Mouse (Mus musculus) NIH3T3 (cell line): ENCODE measurements around the gene Selenof.

ENCODE experiments used
- DNase-seq: peaks from one replicate; pipeline ENCODE4 v3.0.0-alpha.2; 2012; ENCODE audit warnings: low read depth

The Selenof gene

DNA sequence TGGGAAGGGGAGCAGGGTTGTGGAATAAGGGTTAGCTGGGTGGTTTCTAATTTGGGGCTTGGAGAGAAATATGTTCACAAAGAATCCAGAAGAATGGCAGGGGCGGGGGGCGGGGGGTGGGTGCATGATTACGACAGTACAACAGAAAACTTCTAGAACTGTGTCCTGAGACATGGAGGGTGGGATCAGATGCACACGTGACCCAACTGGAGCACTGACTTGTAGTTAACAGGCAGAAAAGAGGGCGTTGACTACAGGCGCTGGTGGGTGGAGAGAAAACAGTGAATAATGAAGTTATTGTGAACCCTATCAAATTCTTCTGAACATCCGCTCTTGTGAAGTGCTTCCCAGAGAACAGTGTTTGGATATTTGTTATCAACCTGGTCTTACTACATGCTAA, 6.2 kb upstream of the Selenof start:
- no peak for DNase-seq

DNA sequence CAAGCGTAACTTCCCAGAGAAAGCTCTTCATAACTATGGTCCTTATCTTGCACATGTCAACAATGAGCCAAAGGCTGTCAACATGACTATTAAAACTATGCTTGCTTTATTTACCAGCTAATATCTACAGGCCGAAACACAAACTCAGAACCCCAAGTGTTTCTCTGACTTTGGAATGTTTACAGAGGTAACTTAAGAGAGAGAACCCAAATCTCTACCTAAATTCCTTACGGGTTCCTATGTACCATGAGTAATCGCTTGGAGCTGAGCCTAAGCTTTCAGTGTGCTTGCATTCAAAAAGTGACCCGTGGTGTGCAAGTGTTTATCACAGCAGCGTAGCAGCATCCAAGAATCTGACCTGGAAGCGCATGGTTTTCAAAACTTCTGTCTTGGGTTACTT, 4.9 kb upstream of the Selenof start:
- peak; percentile 74 for DNase-seq

DNA sequence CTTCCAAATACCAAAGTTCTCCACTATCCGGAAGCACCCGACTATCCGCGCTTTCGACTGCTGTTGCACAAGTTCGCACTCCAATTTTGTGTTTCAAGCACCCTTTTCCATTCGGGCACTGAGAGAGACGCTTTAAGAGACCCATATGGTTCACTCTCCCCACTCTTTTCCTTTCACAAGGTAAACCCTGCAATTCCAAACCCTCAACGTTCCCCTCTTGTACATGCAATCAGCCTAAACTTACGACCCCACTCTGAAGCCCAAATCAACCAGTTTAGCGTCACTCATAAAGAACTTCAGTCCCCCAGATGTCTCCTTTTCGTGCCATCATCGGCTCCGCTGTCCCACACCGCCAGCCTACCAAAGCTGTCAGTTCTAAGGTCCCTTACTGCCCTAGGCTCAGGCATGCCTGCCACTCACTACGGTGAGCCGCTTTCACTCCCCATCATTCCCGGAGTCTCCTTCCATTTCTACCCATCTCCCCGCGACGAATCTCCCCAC, 1.2 kb upstream of the Selenof start:
- DNase-seq, result peak; percentile 58

DNA sequence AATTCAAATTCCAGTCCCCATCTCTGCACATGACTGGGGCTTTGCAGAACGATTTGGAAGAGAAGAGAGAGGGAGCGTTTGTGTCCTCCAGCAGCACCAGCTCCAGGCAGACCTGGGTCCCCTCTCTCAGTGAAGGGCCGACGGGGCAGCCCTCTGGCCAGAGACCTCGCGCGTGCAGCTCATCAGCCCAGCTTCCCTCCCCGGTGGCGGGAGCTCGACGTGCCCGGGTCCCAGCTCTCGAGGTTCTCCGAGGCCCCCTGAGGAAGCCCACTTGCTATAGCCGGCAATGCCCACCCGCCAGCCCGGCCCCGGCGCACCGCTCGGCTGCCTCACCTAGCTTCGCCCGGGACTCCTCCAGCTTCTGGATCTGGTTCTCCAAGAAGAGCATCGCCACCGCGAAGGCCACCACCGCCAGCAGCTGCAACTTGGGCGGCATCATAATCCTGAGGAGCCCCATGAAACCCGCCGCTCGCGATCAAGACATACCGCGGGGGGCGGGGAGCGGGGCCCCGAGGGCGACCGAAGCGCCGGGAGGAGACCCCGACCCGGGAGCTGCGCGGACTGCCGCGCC, 618 bp upstream of the Selenof start:
- DNase-seq, result peak; percentile 42

DNA sequence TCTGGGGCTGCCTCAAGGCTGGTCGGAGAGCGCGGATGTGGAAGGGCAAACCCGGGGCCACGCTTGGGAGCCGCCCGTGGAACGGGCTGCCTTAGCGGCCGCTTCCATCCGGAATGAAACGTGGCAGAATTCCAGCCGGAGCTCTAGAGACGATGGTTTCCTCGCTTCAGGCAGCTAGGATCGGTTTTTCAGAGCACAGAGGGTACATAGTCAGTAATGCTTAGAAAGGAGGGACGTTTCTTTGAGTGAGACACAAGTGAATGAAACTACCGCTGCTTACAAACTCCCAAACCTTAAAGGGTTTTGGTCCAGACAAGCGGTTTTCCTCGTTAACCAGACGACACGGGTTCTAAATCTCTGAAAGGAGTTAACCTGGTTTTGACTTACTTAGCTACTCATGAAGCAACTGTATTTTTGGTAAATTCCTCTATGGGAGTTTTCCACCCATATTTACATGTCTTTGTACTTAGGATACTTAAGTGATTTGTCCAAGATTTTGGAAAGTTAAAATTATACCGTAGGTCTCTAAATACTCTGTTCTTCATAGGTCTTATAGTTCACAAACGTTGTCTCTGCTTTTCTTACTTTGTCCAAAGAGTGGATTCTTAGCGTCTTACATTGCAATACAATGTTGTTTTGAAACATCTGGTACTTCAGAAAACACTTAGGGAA, 848 bp downstream of the Selenof start:
- DNase-seq, result peak; percentile 89

DNA sequence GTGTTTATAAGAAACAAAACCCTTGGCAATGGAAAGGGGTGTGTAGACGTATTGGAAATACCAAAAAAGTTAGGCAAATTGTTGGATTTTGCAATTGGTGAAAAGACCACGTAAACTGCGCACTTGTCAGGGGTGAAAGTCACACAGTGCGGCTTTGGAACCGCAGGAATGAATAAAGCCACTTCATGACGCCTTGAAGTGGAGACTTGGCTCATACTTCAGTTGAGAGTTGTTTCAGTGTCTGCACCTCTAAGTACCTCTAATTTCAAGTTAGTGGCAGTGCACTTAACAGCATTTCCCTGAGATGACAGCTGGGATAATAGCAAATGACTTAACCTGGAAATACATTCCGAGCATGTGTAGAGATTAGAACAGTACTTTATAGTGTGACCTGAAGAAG, 4.2 kb downstream of the Selenof start:
- DNase-seq, result no peak

DNA sequence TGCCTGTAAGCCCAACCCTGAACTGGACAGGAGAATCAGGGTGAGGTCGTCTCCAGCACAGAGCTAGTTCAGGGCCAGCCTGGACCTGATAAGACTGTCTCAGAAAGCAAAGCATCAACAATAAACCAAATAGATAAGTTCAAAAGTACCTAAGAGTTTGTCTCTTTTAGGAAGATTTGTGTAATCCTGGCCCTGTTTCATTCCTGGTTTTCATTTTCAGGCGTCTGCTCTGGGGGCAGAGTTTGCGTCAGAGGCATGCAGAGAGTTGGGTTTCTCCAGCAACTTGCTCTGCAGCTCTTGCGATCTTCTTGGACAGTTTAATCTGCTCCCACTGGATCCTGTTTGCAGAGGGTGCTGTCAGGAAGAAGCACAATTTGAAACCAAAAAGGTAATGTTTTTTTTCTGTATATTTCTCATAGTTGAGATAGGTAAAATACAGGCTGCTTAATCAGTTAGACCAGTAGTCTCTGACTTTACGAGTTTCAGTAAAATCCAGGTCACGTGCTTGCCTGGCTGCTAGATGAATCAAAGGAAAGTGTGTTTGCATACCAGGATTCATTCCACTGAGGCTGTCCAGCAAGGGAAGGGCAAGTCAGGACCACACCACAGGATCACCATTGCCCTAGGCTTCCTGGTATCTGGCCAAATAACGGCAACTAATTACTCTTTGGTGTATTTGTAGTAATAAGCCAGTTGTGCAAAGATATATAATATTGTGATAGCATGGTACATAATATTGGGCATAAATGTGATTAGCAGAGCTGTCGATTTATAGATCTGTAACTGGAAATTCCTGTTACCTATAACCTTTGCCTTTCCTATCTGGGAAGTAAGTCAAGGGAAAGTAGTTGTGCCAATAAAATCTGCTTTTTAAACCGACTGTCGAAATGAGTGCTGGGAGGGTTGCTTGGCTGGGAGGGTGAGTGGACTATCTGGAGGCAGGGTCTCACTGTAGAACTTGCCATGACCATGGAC, 7.5 kb downstream of the Selenof start:
- peak; percentile 64 for DNase-seq

DNA sequence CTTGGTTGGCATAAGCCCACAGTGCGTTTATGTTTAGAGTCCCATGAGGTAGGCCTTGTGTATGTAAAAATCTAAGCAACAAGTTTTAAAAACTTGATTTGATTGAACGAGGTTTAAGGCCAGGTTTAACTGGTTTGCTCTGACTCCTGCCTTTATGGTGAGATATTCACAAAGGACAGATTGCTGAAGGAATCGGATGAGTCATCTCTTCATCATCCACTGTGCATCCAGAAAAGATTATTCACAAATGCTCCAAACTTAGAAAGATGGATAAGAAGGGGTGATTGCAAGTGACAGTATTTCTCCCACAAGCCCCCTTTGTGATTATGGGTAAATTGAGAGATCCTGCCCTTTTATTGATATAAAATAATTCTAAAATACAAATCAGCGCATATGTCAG, 8.8 kb downstream of the Selenof start:
- peak; percentile 79 for DNase-seq

DNA sequence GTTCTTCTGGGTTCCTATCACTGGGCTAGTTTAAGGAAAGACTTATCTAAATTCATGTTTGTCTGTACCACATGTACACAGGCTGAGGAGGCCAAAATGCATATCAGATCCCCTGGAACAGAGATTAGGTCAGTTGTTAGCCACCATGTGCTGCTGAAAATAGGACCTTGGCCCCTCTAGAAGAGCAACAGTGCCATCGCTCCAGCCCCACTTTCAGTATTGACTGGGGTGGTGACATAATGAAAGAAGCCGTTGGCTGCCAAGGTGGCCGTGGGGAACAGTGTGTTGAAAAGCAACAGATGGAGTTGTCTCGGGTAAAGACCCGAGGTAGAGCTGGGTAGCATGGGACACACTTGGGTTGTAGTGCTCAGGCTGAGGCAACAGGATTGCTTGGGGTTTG, 9.7 kb downstream of the Selenof start:
- no peak for DNase-seq

DNA sequence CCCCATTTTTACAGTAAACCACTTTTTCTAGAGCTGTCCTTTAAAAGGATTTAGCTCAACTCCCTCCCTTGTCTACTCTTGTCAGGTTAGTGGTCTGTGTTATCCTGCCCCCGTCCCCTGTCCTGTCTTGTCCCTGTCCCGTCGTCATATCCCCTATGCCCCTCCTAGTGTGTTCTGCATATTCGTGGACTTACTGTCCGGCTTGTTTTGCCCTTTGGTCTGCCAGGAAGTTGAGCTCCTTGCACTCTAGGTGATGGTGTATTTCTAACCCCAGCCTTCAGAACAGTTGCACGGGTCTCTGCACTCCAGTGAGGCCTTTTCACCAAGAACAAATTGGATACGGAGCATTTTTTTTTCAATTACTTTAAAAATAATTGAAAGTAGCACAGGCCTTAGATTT, 10.2 kb downstream of the Selenof start:
- no peak for DNase-seq

DNA sequence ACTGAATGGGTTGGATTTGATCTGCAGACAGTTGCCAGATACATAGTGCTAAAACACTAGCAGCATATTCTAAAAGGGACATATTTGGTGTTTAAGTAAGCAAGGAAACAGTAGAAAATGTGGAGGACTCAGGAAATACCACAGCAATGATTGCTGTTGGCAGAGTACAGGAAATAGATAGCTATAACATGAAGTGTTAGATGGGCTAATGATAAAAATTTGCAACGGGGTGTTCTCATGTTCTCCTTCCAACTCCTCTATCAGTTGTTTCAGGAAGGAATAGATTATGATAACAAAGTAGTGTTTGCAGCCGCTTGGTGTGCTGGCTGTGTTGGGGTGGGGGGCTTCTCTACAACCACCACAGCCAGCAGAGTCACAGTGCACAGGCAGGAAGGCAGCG, 11.7 kb downstream of the Selenof start:
- peak; percentile 34 for DNase-seq

DNA sequence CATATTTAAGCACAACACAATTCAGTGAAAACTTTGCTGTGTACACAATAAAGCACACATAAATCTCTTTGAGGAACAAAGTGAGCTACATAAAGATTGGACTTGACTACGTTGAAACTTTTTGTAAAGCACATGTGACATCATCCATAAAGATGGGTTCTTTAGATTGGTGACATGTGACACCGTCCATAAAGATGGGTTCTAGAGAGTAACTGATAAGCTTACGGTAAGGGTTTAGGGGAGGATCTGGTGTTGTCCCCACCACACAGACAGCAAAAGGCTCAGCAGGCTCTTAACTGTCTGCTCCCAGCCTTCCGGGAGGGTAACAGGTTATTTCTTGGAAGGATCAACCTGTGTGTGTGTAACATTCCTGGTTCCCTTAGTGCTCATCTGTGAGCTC, 12.2 kb downstream of the Selenof start:
- no peak for DNase-seq

DNA sequence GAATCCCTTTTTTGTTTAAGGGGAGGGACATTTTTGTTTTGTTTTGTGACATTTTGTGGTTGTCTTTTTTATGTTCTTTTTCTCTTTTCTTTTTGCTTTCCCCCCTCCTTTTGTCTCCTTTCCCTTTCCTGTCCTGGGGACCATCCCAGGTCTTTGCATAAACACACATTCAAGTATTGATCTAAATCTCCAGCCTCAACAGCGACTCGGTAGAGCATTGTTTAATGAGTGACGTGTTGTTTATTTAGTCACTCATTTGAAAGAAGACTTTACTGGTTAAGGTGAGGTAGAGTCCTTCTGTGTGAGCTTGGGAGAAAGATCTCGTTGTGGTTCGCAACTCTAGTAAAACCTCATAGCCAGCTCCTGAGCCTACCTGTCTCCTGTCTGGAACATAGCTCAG, 13.7 kb downstream of the Selenof start:
- no peak for DNase-seq

DNA sequence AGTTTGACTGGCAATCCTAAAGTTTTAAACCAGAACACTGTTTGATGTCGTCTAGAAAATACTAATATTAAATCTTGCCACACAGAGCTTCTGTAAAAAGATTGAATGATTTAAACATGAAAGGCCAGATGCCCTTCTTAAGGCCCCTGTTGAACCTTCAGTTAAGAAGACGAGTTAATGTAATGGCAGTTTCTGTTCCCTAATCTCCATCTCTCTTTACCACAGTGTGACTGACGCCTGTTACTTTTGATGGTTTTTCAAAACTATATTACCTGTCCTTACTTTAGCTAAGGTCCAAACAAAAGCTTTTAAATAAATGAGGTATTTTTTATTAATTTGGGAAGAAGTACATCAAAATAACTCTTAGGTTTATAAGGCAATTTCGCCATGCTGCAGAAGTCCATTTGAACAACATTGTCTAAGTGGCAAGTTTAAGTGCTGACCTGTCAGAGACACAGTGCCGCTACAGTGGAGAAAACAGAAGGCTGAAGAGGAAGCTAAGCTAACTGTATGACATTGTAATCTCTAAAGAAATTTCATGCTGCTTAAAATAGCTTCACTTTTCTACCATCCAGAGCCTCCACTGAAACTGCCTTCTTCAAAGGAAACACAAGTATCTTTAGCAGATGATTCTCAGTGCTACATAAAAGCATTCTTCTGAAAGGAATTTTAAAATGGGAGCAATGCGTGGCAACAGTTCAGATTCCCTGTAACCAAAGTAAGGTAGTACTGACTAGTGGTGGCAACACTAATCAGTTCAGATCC, 14.9 kb downstream of the Selenof start:
- DNase-seq, result no peak

DNA sequence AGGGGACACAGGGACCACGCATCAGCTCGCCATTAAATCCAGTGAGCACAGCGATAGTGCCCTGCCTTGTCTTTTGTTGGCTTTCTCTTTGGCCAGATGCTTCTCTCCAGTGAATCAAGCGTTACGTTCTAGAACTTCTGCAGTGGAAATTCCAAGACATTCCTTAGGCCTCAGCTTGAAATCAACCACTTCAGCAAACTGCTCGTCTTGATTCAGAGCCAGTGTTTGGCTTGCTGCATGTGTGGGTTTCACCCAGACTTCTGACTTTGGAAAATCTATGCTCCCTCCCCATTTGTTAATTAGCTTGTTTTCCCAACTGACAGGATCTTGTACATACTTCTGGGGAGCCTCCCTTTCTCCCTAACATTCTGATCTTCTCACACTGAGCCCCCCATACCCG, 16.6 kb downstream of the Selenof start:
- no peak for DNase-seq

DNA sequence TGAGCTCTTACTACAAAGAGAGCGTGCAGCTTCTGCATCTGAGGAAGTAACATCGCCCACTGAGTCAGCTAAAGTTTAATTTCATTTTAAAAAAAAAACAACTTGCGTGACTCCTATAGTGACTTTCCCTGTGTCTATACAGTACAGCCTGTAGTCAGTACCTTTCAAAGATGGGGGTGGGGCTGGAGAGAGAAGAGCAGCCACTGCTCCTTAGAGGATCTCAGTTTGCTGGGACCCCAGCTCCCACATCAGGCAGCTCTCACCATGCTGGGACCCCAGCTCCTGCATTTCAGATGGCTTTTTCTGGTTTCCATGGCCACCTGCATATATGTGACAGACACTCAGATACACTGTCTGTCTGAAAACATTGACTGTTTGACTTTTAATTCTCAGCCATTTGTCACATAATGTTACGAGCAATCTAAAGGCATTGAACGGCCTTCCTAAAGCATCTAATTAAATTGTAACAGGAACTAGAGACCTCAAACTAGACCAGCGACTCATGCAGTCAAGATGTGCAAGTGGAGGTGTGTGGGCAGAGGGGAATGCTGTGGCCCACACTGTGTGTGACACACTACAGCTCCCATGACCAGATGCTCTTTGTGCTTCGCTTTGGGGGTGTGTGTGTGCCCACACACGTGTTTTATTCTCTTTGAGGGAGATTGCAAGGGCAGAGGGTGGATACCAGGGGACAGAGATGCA, 19.2 kb downstream of the Selenof start:
- no peak for DNase-seq

DNA sequence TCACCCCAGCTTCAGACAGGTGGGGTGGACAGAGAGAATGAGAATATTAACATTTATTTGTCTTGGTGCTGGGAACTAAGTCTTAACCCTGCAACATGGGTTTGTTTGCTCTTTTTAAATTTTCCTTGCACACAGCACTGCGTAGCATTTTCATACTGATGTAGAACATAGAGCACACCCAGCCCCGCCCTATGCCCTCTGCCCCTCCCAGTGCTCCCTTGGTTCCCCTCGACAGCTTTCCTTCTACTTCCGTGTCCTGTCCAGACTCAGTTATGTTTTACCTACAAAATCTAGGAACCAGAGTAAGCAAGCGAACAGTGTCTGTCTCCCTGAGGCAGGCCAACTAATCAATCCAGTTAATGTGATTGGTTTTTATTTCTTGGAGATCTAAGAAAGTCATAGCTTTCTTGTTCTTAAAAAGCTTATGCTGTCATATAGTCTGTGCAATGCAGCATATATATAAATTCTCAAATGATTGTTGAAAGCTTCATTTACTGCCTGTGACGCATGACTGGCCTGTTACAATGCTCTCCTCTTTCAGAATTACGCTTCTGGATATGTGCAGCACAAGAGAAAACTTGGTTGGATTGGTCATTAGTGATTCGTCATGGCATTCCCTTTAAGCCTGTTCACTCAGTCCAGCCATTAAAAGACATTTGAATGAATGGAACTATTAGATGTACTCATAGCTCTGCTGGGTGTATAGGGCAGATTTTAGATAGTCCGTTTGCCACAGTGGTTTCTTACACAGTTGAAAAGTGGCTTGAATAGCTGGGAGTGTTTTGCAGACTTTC, 23.1 kb downstream of the Selenof start:
- DNase-seq, result no peak

DNA sequence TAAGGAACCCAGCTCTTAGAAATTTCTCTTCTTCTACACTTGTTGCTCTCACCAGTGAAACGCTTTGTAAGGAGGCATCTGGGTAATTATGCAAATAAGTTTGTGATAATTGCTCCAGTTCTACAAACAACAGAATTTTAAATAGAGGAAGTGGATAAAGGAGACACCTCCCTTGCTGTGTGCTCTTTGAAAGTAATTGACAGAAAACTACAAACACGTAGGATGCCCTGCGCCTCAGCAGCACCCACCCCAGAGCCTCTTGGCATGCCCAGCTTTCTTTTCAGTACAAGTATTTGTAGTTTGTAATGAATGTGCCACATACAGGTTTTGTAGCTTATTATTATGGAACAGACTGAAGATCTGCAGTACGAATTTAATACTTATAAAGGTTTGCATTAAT, 27.0 kb downstream of the Selenof start:
- DNase-seq, result no peak

DNA sequence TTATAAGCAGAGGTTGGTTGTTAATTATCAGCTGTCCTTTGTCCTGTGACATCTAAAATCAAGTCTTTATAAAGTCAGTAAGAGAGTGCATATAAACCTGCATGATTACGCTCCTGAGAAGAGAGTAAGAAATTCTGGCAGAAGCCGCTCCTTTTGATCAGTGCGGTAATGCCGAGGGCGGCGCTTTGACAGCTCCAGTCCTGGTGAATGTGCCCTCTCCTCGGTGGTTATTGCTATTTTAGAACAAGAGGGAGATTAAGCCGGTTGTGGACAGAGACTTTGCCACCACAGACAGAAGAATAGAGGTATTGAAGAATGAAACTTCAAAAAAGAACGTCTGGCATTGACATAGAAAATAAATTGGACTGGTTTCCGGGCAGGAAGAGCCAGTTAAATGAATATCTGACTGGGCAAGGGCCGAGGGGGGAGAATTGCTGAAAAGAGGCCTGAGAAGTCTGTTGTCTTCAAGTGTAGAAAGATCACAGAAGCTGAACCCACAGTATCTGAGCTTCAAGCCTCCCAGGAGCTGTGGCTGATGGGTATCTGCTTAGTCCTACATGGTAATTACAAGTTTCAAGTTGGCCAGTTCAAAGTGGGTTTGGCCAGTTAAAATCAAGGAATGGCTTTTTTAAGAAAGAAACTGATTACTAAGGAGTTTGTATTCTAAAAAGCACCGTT, 27.8 kb downstream of the Selenof start:
- DNase-seq, result no peak

DNA sequence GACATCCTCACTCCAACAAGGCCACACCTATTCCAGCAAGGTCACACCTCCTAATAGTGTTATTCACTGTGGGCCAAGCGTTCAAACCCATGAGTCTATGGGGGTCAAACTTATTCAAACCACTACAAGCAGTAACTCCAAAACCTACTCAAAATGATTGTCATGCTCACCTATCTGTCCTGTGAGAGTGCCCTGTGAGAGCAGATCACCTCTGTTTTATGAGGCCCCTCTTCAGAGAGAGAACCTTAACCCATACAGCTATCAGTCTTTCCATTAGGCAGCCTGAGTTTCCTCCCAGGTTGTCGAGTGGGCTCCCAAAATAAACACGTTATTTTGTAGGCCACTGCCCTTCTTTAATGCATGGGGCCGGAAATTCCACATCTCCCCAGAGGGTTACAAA, 32.3 kb downstream of the Selenof start:
- no peak for DNase-seq
